Mouse (Mus musculus): ENCODE measurements at regions not wholly inside any gene's neighbourhood (a gene's known extent, or its start where the extent isn't known, plus 50 kb on each side); places are given as distances from the start of the nearest gene placed in this dataset.

DNA sequence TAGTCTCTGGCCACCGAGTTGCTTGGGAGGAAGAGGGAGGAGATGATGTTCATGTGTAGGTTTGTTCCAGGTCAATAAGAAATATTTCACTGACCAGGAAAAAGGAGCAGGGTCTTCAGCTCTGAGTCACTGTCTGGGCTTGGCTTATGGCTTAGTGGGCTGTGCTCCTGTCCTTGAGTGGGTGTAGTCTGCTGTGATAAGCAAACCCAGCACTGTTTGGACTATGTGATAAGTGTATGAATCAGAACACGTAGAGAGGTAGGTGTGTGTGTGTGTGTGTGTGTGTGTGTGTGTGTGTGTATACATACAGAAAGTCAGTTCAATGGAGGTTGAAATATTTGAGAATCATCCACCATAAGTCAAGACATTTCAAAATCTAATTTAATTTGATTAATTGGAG lies 105.6 kb downstream of the Lmo4 start:
- no peak overlapping the region for H3K27ac ChIP-seq
- TF ChIP-seq CTCF (conservative IDR thresholded peaks at IDR 0.05): no peak
- no peak overlapping the region for H3K4me3 ChIP-seq
- DNase-seq (ENCODE audit: low spot score in 2 of 2): no peak

DNA sequence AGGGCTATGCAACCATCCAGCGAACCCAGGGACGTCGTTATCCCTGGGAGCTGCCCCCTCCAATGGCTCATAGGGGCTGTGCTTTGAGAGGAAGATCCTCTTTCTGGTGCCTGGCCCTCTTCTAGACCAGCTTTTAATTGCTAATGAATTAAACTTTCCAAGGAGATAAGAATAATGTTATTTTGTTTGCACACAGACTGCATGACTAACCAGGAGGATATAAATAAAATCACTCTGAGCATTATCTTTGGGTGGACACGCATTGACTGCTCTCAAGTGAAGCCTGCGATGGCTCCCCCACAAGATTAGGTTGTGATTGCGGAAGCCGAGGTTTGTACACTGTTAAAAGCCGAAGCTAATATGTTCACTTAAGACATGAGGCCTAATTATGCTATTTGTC lies 106.3 kb downstream of the Lmo4 start:
- Histone ChIP-seq H3K4me3 (no peak overlapping the region), H3K27ac (no peak overlapping the region)
- no peak for DNase-seq (ENCODE audit: low spot score in 2 of 2)
- no peak for TF ChIP-seq CTCF (conservative IDR thresholded peaks at IDR 0.05)

GRCm38 (mm10) chr3:144091231-144091630 lies 113.8 kb downstream of the Lmo4 start:
- DNase-seq (ENCODE audit: low spot score in 2 of 2): no peak
- H3K27ac ChIP-seq: no peak overlapping the region
- H3K4me3 ChIP-seq: no peak overlapping the region
- no peak for TF ChIP-seq CTCF (conservative IDR thresholded peaks at IDR 0.05)

GRCm38 (mm10) chr3:144089790-144090256 lies 115.2 kb downstream of the Lmo4 start:
- no peak for DNase-seq (ENCODE audit: low spot score in 2 of 2)
- Histone ChIP-seq H3K4me3 (no peak overlapping the region), H3K27ac (no peak overlapping the region)
- TF ChIP-seq CTCF (conservative IDR thresholded peaks at IDR 0.05): no peak

DNA sequence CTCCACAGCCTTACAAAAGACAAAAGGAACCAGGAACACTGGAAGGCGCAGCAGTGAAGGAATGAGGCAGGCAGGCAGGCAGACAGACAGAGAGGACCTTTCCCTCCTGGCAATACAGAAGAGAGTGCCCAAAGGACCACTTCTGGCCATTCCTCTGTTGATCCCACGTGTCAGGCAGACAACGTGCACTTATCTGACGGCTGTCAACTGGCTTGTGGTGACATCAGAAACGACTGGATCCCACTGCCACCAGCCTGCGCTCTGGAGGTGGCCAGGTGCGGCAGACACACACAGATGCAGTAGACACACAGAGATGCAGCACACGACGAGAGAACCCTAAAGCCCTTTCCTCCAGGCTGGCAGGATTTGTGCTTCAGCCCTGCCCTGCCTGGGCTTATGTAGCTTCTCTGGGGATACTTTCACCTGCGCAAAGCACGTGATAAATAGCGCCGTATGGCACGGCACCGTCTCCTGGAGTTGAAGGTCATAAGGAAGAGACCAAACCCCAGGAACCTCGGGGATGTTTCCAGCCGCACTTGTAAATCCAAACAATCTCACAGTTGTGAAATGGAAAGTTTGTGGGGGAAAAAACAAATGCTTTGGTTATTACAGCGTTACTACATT lies 116.6 kb downstream of the Lmo4 start:
- TF ChIP-seq CTCF (conservative IDR thresholded peaks at IDR 0.05): no peak
- no peak overlapping the region for H3K4me3 ChIP-seq
- DNase-seq (ENCODE audit: low spot score in 2 of 2): no peak
- no peak overlapping the region for H3K27ac ChIP-seq

GRCm38 (mm10) chr3:144087771-144088170 lies 117.2 kb downstream of the Lmo4 start:
- no peak for TF ChIP-seq CTCF (conservative IDR thresholded peaks at IDR 0.05)
- DNase-seq (ENCODE audit: low spot score in 2 of 2): no peak

DNA sequence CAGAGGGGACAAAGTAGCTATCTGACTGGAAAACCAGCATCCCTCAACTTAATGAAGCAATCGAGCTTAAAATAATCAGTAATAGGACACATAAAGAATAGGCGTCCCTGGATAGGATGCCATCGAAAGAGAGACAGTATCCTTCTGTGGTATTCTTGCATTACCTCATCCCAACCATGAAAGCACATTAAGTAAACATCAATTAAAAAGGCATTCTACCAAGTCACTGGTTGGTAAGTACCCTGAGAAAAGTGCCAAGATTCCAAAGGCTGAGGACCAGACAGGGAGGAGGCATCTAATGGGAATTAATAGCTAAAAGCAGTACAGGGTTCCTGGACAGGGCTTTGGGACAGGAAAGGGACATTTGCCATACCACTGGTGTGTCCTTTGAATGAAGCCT lies 118.8 kb downstream of the Lmo4 start:
- TF ChIP-seq CTCF (conservative IDR thresholded peaks at IDR 0.05): no peak
- DNase-seq (ENCODE audit: low spot score in 2 of 2): no peak
- Histone ChIP-seq H3K27ac (no peak overlapping the region), H3K4me3 (no peak overlapping the region)

More at GRCm38 (mm10) chr3:144087771-144088170, 117.2 kb downstream of the Lmo4 start:
- Histone ChIP-seq H3K4me3 (no peak overlapping the region), H3K27ac (no peak overlapping the region)

DNA sequence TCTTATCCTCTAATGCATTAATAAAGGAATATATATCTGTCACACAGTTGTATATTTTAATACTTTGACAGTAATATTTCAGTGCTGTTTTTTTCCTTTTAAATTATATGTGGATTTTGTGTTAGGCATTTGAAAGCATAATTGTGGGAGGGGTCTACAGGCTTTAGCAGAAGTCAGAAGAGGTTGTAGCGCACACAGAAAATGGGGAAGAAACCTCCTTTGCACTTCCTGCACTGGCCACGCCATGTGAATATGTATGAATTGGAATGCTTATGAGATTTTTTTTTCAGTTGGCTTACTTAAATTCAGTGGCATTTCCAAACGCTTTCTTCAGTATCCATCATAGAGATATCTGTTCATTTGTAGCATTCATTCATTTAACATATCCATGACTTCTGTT lies 125.1 kb downstream of the Lmo4 start:
- no peak for DNase-seq (ENCODE audit: low spot score in 2 of 2)
- H3K4me3 ChIP-seq: no peak overlapping the region
- TF ChIP-seq CTCF (conservative IDR thresholded peaks at IDR 0.05): no peak
- H3K27ac ChIP-seq: no peak overlapping the region

- no peak for TF ChIP-seq CTCF (conservative IDR thresholded peaks at IDR 0.05)
- Histone ChIP-seq H3K4me3 (no peak overlapping the region), H3K27ac (no peak overlapping the region)
- DNase-seq (ENCODE audit: low spot score in 2 of 2): no peak
These were observed 126.7 kb downstream of the Lmo4 start for GRCm38 (mm10) chr3:144078198-144078935.

DNA sequence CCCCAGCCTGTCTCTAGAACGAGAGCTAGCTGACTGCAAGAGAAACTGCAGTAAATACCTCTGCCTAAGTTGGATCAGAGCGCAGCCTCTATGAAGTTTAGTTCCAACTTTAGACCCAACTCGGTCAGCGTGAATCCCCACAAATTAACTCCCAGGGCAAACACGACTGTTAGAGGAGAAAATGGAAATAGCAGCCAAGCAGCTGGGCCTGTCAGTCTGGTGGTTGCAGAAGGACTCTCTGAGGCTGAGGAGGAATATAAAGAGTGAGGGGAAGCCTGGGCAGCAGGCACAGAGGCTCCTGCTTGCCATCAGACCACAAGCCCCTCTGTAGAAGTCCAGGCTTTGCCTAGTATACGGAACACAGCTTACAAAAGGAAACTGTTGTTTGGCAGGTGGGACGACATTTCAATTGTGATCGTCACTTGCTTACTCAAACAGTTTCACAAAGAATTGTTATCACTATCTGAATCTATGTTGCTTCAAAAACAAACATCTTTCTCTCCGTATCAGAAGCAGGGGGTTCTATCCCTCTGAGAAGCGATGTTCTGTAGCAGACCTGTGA lies 135.0 kb downstream of the Lmo4 start:
- no peak for DNase-seq (ENCODE audit: low spot score in 2 of 2)
- Histone ChIP-seq H3K4me3 (no peak overlapping the region), H3K27ac (no peak overlapping the region)
- TF ChIP-seq CTCF (conservative IDR thresholded peaks at IDR 0.05): no peak

- H3K27ac ChIP-seq: no peak overlapping the region
- no peak overlapping the region for H3K4me3 ChIP-seq
- DNase-seq (ENCODE audit: low spot score in 2 of 2): no peak
- no peak for TF ChIP-seq CTCF (conservative IDR thresholded peaks at IDR 0.05)
These were observed 138.0 kb downstream of the Lmo4 start for GRCm38 (mm10) chr3:144067016-144067415.

DNA sequence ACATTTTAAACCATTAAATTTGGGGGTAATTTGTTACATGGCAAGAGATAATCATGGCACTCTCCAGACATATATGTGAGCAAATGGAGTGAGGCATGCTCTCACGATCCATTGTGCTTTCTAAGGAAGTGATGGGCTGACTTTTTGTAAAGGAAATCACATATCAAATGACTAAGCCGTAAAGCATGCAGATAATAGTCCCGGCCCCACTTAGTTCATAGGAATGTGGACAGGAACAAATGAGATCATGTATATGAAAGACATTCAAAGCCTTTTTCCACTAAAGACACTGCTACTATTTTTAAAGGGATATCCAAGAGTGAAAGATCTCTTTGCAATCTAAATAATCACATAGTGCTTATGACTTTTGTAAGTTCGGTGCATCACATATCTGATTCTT lies 146.9 kb downstream of the Lmo4 start:
- TF ChIP-seq CTCF (conservative IDR thresholded peaks at IDR 0.05): no peak

GRCm38 (mm10) chr3:144050341-144050740 lies 154.7 kb downstream of the Lmo4 start:
- no peak overlapping the region for H3K27ac ChIP-seq
- no peak for TF ChIP-seq CTCF (conservative IDR thresholded peaks at IDR 0.05)
- DNase-seq (ENCODE audit: low spot score in 2 of 2): no peak
- no peak overlapping the region for H3K4me3 ChIP-seq

More for the DNA sequence above, 146.9 kb downstream of the Lmo4 start:
- Histone ChIP-seq H3K27ac (no peak overlapping the region), H3K4me3 (no peak overlapping the region)
- DNase-seq (ENCODE audit: low spot score in 2 of 2): no peak

DNA sequence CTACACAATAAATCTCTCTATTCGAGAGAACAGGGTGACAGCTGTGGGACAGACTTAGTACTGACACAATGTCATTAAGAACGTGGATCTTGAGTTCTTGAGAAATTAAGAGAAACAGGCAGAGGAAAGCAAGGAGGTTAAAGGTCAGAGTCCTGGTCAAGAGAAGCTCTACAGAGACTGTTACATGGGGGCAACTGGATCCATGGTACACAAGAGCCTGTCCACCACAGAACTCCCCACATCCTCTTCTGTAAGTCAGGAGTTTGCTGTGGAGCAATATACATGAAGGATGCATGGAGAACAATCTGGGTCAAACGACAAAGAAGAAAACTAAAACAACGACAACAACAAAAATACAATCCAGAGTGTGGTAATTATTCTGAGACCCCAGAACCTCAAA lies 155.8 kb downstream of the Lmo4 start:
- H3K27ac ChIP-seq: no peak overlapping the region
- DNase-seq (ENCODE audit: low spot score in 2 of 2): no peak
- no peak overlapping the region for H3K4me3 ChIP-seq
- no peak for TF ChIP-seq CTCF (conservative IDR thresholded peaks at IDR 0.05)
